Mouse (Mus musculus) spleen, embryonic (tissue): ENCODE results near the gene Lemd1.
"Not testable (repeated sequence)": the region's sequence is repeated elsewhere in the genome, so short reads cannot be mapped to it uniquely, and the experiment has no call there.

ENCODE experiments used
- CTCF ChIA-PET: fragments of 350-600 bp; sonication (Branson Sonifier 250); formaldehyde crosslinking; loops from one replicate; lab custom pipeline; 2022; lab: Charles Lee

Gene Lemd1

DNA sequence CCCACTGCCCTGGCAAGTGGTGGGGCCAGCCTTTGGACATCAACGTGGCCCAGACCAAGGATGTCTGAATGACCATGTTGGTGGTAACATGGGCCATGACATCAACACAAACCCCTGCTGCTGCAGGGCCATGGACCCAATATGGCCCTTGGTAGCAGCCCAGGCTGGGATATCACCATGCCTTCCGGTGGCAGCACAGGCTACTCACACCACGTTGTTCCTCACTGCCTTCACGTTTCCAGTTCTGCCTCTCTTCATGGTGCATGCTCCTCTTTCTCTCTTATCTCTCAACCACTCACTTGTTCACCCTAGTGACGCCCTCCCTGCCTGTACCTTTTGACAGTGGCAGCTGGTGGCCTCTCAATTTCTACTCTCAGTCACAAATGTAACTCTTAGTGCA is 53.8 kb downstream of the Lemd1 start:
- CTCF ChIA-PET, result no interaction called here

DNA sequence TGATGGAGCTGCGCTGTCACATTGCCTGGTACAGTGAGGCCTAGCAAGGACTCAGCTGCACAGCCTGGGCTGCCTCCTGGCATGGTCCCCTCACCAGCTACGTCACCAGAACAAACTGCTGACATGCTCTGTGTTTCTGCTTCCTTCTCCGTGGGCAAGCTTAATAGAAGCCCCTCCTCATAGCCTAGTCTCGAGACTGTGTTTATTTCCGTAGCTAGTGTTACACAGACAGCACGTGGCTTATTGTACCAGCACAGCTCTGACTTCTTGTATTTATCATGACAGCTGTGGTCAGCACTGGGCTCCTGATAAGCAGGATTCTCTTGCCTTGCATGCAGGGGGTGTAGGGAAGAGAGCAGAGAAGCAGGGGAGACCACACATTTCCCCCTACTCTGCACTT is 54.9 kb downstream of the Lemd1 start:
- CTCF ChIA-PET, result no interaction called here

DNA sequence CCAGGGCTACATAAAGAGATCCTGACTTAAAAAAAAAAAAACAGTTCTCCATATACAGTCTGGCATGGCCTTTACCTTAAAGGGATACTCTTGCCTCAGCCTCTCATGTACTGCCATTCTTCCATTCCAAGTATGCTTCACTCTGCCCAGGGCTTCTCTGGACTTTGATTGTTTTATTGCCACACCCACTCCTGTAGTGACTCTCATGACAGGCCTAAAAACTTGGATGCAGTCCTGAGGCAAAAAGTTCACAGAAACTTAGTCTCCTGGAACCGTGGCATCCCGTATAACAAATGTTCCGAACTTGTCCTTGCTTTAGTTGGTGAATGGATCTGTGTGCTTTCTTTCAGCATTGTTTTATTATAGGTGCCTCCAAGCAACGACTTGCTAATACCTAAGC is 55.4 kb downstream of the Lemd1 start:
- CTCF ChIA-PET, result no interaction called here

DNA sequence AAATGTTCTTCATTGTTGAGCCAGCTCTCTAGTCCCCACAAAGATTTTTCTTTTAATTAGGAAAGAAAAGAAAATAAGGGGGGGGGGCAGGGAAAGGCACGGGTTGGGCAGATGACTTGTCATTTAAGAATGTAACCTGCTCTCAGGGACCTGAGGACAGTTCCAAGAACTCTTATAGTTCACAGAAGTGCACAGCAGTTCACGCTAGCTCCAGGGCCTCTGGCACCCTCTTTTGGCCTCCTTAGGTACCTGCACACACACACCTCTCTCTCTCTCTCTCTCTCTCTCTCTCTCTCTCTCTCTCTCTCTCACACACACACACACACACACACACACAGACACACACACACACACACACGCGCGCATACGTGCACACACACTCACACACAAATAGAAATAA is 63.2 kb downstream of the Lemd1 start:
- CTCF ChIA-PET, result interaction anchor here (0.6 to 0.7 kb wide), 4 partner anchors 76 to 815 kb away, joined by 3 to 4 read pairs (median 3); no protein-coding TSS in a partner anchor

DNA sequence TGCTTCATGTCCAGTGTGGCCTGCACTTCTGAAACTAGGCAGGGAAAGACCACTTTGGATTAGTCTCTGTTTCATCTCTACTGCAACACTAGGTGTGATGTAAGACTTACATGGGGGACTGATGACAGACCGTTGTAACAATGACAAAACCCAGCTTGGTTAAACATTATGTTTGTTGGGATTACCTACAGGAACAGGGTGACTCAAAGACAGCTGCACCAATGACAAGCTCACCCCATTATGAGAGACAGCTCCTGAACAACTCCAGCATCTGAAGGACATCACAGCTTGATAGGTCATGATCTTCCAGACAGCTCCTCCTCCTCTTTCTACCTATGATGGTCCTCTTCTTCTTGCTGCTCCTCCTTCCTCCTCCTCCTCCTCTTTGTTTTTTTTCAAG is 69.1 kb downstream of the Lemd1 start:
- CTCF ChIA-PET, result interaction anchor here (1.0 kb wide), 1 partner anchor 95 kb away, joined by 3 read pairs; no protein-coding TSS in a partner anchor

DNA sequence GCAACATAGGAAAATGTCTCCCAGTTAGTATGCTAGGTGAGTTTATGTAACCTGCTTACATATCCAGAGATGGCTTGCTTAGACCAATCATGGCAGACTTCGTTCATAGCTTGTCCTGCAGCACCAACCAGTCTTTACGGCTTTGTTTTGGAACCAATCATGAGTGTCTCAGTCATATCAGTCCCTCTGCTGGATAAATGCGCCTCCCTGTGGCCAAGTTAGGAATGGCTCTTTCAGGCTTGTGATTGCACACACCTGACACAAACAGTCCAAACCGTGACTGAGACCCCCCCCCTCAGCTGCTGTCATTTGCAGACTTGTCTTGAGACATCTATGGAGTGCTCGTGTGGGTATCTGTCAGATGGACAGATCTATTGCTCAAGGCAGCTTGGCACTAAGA is 69.8 kb downstream of the Lemd1 start:
- CTCF ChIA-PET, result no interaction called here

DNA sequence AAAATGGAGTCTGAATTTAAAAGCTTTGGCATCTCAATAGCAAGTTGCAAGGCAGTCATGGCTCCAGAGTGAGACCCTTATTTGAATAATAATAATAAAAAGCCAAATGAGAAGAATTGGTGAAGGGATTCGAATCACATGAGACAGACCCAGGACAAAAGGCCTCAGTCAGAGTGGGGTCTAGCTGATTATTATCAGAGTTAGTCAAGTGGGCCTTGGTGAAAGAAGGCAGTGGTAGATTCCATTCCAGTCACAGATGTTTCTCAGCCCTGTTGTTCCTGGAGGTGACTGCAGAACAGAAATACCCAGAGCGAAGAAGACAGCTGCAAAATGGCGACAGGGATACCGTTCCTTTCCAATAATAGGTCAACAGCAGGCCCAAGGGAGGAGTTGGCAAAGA is 72.4 kb downstream of the Lemd1 start:
- CTCF ChIA-PET, result interaction anchor here (0.6 kb wide), 1 partner anchor 20 kb away, joined by 10 read pairs; no protein-coding TSS in a partner anchor

DNA sequence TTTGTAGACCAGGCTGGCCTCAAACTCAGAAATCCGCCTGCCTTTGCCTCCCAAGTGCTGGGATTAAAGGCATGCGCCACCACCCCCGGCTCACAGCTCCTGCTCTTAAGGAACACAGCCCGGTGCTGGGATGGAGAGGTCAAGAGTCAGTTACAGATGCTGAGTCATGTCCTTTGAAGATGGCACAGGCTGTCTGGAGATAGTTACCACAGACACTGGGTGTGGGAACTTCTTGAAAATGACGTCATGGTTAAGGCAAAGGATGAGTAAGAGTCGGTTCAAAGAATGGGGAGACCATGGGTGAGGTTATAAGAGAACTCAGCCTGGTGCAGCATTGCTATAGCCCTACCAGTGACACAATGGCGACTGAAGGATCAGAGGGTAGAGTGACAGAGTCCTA is 73.3 kb downstream of the Lemd1 start:
- CTCF ChIA-PET, result no interaction called here

DNA sequence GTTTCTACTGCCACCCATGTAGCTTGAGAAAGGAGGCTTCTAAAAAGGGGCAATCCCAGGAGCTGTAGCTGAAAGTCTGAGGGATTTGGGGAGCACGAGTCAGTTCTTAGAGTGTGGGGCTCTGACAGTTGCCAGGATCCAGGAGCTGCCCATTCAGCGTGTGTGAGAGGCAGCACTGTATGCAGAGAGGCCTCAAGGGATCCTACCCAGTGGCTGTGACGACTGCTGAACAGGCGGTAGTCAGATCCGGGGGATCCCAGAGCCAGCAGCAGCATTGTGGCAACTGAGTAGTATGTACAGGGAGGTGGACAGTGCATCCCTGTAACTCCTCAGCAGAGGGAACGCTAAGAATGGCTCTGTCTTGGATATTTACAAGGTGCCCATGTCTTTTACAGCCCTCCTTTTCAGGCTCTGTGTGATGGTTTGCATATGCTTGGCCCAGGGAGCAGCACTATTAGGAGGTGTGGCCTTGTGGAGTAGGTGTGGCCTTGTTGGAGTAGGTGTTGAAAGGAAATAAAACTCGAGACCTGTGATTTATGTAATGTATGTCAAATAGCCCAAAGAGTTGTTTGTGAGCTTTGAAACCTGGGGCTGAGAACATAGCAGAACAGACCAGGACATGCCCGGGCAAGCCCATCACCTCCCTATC is 74.1 kb downstream of the Lemd1 start:
- CTCF ChIA-PET, result no interaction called here

DNA sequence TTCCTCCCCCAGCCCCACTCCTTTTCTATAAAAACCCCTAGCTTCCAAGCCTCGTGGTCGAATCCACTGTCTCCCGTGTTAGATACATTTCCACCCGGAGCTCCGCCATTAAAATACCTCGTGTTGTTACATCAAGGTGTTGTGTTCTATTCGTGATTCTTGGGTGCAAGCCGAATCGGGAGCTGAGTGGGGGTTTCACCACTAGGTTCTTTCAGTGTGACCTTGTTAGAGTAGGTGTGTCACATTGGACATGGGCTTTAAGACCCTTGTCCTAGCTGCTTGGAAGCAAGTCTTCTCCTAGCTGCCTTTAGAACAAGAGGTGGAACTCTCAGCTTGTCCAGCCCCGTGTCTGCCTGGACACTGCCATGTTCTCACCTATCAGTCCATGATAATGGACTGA is 74.7 kb downstream of the Lemd1 start:
- CTCF ChIA-PET, result no interaction called here

DNA sequence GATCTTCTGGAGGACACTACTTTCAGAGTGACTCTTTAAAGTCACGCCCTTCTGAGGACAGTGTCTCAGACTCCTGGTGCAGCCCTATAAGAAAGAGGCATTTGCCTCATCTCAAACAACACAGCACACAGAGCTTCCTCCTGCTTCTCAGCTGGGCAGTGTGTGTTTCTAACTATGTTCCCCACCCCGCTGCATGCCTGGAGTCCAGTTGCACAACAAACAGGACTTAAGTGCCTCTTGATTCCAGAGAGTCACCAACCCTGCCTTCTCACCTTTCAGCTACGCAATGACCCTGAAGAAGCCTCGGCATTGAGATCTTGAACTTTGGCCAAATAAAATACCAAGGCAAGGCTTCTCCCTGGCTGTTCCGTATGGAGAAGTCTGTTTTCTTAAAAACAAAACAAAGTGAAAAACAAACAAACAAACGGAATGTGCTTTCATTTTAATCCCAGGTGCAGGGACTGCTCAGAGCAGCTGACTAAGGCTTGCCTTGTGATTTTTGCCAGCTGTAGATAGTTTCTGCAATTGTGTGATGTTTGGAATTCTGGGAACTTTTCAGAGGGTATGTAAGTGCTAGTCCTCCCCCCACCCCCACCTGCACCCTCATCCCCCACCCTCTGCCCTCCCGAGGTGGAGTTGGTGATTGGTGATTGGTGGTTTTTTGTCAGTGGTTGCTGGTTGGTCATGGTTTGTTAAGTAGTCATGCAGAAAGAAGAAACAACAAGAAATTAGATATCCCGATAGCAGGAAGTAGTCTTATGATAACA is 75.7 kb downstream of the Lemd1 start:
- CTCF ChIA-PET, result interaction anchor here (0.7 kb wide), 1 partner anchor 87 kb away, joined by 3 read pairs; no protein-coding TSS in a partner anchor

DNA sequence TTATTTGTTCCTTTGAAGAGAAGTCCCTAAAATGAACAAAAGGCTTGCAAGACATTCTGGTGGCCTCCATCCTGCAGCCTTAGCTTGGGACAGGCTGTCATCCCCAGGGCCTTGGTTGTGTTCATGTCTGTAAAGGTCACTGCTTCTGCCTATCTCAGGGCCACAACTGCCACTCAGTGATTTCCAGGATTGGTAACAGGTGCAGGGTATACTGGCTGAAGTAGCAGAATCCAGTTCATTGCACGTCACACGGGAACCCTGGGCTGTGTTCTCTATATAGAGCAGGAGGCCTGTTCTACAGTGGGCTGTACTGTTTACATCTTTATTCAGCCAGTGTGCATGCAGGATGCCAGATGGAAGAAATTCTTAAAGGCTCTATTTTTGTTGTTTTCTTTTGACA is 76.7 kb downstream of the Lemd1 start:
- CTCF ChIA-PET, result no interaction called here

DNA sequence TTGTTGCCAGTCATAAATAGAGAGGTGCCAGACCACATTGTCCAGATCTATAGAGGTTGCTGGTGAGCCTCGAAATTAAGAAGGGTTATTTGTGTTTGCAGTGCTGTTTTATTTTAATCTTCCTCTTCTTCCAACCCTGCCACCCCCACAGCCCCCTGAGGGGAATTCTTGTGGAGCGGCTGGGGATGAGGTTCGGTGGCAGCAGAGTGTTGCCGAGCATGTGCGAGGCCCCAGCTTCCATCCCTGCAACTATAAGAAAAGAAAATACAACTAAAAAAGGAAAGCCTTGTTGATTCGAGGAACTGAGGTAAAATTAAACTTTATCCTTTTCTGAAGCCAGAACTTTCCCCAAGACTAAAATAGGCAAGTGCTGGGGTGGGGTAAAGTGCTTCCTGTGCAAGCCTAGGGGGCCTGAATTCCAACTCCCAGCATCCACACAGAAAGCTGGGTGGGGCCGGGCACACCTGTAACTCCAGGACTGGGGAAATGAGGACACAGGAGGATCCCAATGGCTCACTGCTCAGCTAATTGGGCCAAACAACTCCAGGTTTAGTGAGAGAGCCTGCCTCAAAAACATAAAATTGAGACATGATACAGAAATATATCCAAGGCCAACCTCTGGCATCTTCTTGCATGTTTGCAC is 77.3 kb downstream of the Lemd1 start:
- CTCF ChIA-PET, result no interaction called here

DNA sequence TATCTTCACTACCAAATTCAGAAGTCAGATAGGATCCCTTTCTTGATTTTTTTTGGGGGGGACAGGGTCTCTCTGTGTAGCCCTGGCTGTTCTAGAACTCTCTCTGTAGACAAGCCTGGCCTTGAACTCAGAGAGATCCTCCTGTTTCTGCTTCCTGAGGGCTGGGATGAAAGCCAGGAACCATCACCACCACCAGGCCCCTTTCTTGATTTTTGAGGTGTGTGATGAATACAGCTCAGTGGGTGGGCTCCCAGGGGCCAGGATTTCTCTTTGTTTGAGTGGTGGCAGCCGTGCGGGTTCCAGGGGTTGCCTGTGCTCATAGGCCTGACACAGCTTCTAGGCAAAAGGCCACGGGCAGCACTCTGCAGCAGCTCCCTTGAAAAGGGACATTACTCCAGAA is 80.0 kb downstream of the Lemd1 start:
- CTCF ChIA-PET, result no interaction called here

DNA sequence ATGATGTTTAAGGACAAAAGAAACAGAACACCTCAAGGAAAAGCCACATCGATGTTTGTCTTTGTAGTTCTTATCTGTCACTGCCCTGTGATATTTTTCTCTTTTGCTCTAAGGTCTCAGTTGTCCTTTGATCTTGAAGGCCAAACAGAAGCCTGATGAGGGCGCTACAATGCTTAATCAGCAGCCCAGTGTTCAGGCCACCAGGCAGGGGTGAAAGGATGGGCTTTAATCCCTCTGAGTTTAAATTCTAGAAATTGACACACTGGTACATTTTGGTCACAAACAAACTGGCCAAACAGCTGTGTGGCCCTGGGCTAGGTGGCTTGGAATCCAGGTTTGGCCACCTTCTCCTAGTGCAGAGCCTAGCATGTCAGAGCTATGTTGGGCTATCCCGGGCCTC is 85.5 kb downstream of the Lemd1 start:
- CTCF ChIA-PET, result no interaction called here

DNA sequence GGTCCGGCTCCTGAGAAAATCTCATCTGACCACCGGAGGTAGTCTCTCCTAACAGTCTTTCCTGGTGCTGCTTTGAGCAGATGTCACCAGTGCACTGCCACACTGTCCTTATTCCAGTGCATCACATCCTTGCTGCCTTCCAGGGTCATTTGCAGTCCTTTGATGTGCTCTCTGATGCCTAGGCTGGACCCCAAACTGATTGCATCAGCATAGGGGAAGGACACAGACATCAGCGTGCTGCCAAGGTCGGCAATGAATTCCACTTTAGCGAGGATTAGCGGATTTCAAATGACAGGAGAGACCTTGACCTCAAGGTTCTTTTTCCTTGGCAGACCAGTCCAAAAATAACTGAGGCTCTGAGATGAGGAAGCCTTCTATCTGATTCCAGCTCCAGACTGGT is 85.9 kb downstream of the Lemd1 start:
- CTCF ChIA-PET, result no interaction called here

DNA sequence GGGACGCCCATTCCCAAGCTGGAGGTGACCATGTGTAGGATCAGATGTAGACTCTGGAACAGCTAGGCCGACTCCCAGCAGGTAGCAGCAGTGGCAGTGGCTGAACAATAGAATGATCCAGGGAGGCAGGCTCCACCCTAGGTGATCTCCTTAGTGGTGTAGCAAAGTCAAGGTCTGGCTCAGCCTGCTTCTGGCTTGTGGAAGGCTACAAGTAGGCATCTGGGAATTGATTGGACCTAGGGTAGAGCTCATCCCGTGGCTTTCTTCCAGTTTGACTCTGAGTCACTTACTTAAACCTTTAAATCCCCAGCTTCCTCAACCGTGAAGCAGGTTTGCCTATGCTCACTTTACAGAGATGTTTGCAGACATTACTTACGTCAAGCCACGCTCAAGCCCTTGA is 89.4 kb downstream of the Lemd1 start:
- CTCF ChIA-PET, result not testable (repeated sequence)

DNA sequence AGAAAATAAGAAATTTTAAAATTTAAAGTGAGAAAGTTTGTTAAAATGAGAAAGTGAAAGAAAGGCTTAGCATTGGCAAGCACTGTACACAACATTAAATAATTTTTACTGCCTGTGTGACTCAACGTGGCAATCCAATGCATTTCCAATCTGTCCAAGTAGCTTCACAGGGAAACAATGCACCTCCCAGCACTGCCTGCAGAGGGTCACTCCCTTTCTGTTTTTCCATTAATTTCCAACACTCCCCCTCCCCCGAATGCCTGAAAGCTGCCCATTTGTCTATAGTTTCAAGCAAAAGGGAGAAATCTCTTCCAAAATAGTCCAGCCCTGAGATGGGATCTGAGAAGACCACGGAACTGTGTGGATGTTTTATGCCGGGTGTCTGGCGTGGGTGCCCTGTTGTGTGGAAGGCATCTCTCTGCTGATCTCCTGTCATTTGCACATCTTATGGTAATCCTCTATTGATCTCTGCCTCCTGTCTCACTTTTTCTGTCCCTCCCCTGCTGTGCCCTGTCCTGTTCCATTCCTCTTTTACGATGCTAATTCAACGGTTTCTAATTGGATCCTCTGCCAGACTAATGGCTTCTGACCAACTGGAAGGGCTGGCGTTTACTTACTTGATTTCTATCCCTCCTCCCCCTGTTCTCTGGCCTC is 90.4 kb downstream of the Lemd1 start:
- CTCF ChIA-PET, result no interaction called here

DNA sequence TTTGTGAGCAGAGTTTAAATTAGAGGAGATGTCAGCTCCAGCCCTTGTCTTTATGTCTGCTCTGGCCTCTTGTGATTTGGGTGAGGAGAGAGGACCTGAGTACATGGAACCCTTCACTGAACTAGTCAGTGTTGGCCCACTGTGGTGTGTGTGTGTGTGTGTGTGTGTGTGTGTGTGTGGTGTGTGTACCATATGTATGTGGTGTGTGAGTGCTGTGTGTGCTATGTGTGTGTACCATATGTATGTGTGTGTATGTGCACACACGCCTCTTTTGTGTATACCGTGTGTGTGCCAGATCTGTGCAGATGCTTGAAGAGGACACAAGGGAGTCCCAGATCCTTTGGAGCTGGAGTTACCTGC is 90.9 kb downstream of the Lemd1 start:
- CTCF ChIA-PET, result no interaction called here

DNA sequence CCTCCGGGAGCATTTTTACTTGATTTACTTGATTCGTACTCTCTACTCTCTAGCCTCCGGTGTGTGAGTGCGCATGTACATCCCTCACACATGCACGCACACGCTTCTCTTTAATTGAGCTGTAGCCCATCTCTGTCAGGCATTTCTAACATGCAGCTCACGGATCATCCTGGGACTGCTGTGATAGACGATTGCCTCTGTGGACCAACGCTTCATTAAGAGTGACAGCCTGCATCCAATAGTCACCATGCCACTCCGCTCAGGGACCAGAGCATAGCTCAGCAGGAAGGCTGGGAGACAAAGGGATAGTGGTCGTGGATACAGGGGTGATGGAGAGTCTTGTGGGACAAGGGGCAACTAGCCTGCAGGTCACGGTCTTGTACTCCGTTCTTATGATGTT is 91.8 kb downstream of the Lemd1 start:
- CTCF ChIA-PET, result no interaction called here

DNA sequence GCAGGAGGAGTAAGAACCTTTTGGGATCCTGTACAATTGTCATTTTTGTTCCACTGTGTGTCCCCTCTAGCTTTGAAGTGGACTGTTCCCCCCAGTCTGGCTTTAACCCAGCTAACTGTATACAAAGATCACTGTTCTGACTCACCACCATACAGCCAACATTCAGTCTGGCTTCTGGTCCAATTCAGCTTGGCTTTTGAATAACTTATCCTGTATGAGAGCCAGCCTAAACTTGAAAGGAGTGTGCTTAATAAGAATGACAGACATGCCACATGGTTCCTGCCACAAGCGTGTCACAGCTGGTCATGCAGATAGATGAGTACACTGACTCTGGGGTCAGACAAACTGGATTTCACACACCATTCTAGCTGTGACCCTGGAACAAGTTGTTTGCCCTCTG is 95.5 kb downstream of the Lemd1 start:
- CTCF ChIA-PET, result no interaction called here

DNA sequence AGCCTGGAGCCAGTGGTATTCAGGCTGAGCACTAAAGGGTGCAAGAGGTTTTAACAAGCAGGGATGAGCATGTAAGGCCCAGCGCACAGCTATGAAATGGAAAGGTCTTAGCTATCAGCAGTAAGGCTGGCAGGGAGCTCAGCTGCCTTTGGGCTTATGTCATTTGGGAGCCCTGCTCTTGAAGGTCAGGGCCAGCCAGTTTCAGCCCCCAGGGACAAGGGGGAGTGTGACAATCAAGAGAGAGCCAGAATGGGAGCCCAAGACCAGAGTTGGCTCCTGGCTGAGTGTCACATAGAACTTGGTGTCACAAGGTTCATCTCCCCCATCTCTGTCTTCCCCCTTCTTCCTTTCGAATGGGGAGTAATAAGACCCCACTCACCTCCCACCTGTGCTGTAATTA is 96.2 kb downstream of the Lemd1 start:
- CTCF ChIA-PET, result no interaction called here
